ENCODE assay signal across 7 mouse cellular contexts in the genomic region with DNA sequence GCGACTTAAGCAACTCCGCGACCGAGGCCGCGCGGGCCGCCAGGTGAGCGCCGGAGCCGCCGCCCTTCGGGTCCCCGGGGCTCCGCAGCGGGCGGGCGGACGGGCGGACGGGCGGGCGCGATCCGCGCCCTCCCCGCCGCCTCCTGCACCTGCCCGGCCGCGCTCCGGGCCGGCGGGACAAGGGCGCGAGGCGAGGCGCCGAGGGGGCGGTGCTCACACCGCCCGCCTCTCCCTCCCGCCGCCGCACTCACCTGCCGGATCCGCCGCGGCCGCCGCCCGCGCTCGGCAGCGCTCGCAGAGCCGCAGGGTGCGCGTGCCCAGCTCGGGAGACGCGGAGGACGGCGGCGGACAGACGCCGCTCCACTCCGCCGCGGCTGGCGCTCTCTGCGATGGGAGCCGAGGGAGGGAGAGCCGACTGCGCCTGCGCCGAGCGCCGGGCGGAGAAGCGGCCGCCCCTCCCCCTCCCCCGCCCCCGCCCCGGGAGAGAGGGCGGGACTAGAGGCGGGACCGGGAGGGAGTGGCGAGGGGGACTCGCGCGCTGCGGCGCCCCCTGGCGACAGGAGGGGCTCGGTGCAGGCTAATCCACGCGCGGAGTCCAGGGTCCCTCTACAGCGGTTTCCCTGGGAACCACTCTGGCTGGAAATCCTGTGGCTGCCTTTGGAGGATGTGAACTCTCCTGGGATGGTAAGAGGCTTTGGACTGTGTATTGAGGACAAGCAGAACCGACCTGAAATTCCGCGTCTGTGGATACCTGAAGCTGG. TPM values are rescaled to one million over a fixed set of nuclear protein-coding genes. Genes with fewer than 3 reads are reported as not detected.
DNase-seq lines count a peak whose midpoint lies in the region; ATAC-seq lines count a peak whose summit lies in the region.

Gene Rab3ip, minus strand, starts transcription at position 761 of the 761 bp plus-strand sequence.

- intact Hi-C loops in gastrocnemius, postnatal 36 days (cut with DNase I): no loop called here
- intact Hi-C loops in left cerebral cortex, postnatal 25 days (cut with DNase I): loop anchor here (5.0 to 10.0 kb wide), 2 partner anchors 62 to 265 kb away; no protein-coding TSS in a partner anchor

- H3K27me3 ChIP-seq in intestine, embryonic 15.5 days (replicated peaks): no peaks in the 10 kb centered on the region
- H3K27me3 ChIP-seq in midbrain, embryonic 10.5 days (ENCODE audit: low read depth, poor library complexity, severe bottlenecking): no peaks in the 10 kb centered on the region

- no peaks in the 10 kb centered on the region for H3K9me3 ChIP-seq in intestine, embryonic 15.5 days
- 0 out of 2 replicates have a peak, but pooled peaks cover 5% of the 10 kb centered on the region for H3K9me3 ChIP-seq in midbrain, embryonic 10.5 days (replicated peaks)

- H3K4me2 ChIP-seq in intestine, embryonic 15.5 days (replicated peaks): peak within 1 kb of the TSS; percentile 84

- H3K9ac ChIP-seq in intestine, embryonic 15.5 days: peak within 1 kb of the TSS; percentile 74

- 0% methylated on average over 69 of the region's 103 CpGs for WGBS in intestine, embryonic 15.5 days
- WGBS in midbrain, embryonic 10.5 days: under 1% methylated on average over 88 of the region's 103 CpGs

- DNase-seq in adrenal gland, adult 18-20 months (ENCODE audit: low spot score in 2 of 2): peak; percentile 94 to 95
- peak; percentile 94 for DNase-seq in embryo, embryonic 11 days
- DNase-seq in gastrocnemius, postnatal 36 days: peak; percentile 83 to 84
- peak; percentile 87 to 88 for DNase-seq in left cerebral cortex, postnatal 25 days (ENCODE audit: low spot score in 2 of 2)
- peak; percentile 96 for DNase-seq in midbrain, embryonic 10.5 days (ENCODE audit: low spot score)
- peak; percentile 98 for DNase-seq in right cerebral cortex, postnatal 4 days

- peak; percentile 92 for ATAC-seq in intestine, embryonic 15.5 days

- H3K36me3 ChIP-seq in intestine, embryonic 15.5 days: no peaks in the 10 kb centered on the region
- no peaks in the 10 kb centered on the region for H3K36me3 ChIP-seq in midbrain, embryonic 10.5 days

- peak within 1 kb of the TSS; percentile 88 for H3K27ac ChIP-seq in intestine, embryonic 15.5 days
- H3K27ac ChIP-seq in midbrain, embryonic 10.5 days (replicated peaks): peak within 1 kb of the TSS; percentile 93

- peak within 1 kb of the TSS; percentile 78 for H3K4me3 ChIP-seq in intestine, embryonic 15.5 days (replicated peaks)
- H3K4me3 ChIP-seq in midbrain, embryonic 10.5 days: peak within 1 kb of the TSS; percentile 74

- peaks cover 7% of the 10 kb centered on the region; the same call in 1 of the 2 replicates for H3K4me1 ChIP-seq in intestine, embryonic 15.5 days (replicated peaks)
- H3K4me1 ChIP-seq in midbrain, embryonic 10.5 days: peaks cover 25% of the 10 kb centered on the region

RNA-seq across cellular contexts. Expression of gene Rab3ip, which starts in this region (rescaled TPM):
- total RNA-seq in adrenal gland, adult 18-20 months (2021): 10 to 100 TPM; 43.4 to 45.6 TPM
- total RNA-seq in gastrocnemius, postnatal 36 days (2021): 10 to 100 TPM; 24.9 to 29.2 TPM
- polyA plus RNA-seq in intestine, embryonic 15.5 days (2015; fragmentation: Nextera tagmentation; extraction: Ambion mirVana): 33.1 and 34.3 TPM in 2 replicates
- total RNA-seq in left cerebral cortex, postnatal 25 days (2021): 10 to 100 TPM; 45.2 to 50.0 TPM
- polyA plus RNA-seq in midbrain, embryonic 10.5 days (2016; fragmentation: Nextera tagmentation; extraction: Ambion mirVana): 43.2 and 47.3 TPM in 2 replicates

Comparison
In these comparisons a context has a peak if more than half of its experiments do, and no peak if none do; other contexts are left out.
1. Peak in every context shown above with its lines: DNase-seq, ATAC-seq, H3K4me3 ChIP-seq and H3K27ac ChIP-seq.